Mouse (Mus musculus) E14TG2a.4 (cell line): ENCODE measurements around the gene 9530077C05Rik.

Source experiments
- CTCF ChIP-seq: conservative IDR thresholded peaks from 2 replicates; pipeline ENCODE4 v1.5.1; 2014; ENCODE audit warnings: low read length
- NANOG ChIP-seq: IDR thresholded peaks from 2 replicates; pipeline ENCODE4 v1.6.1; 2014; ENCODE audit warnings: borderline replicate concordance, low read length, mixed read lengths
- POU5F1 ChIP-seq: IDR thresholded peaks from 2 replicates; pipeline ENCODE4 v1.6.1; 2014; ENCODE audit warnings: low read length, borderline replicate concordance

- TF ChIP-seq CTCF: no peak
- TF ChIP-seq NANOG: no peak
- no peak for TF ChIP-seq POU5F1
Observed at GRCm38 (mm10) chr9:22428028-22428665, 16.8 kb downstream of the 9530077C05Rik start.
